Mouse (Mus musculus): Measurements from ENCODE around the gene Pfkp.

Gene Pfkp

GRCm38 (mm10) chr13:6636976-6637375, 11.6 kb downstream of the Pfkp start:
- in situ Hi-C loops (cut with MseI, MboI), result no loop called here

DNA sequence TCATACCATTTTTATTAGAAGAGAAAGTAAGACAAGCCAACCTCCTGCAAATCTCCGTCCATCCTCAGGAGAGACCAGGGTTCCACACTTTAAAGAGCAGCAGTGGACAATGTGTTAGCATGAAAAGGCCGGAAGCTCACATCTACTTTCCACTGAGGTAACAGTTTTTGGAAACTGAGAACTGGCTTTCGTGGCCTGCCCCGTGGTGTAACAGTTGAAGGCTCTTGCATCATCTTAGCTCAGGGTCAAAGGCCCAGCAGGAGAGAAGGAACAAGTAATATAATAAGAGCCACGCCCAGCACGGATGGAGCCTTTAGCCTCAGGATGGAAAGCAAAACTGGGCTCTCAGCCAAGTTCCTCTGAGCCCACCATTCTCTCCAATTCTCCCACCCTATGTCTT, 12.1 kb downstream of the Pfkp start:
- in situ Hi-C loops (cut with MseI, MboI), result no loop called here

DNA sequence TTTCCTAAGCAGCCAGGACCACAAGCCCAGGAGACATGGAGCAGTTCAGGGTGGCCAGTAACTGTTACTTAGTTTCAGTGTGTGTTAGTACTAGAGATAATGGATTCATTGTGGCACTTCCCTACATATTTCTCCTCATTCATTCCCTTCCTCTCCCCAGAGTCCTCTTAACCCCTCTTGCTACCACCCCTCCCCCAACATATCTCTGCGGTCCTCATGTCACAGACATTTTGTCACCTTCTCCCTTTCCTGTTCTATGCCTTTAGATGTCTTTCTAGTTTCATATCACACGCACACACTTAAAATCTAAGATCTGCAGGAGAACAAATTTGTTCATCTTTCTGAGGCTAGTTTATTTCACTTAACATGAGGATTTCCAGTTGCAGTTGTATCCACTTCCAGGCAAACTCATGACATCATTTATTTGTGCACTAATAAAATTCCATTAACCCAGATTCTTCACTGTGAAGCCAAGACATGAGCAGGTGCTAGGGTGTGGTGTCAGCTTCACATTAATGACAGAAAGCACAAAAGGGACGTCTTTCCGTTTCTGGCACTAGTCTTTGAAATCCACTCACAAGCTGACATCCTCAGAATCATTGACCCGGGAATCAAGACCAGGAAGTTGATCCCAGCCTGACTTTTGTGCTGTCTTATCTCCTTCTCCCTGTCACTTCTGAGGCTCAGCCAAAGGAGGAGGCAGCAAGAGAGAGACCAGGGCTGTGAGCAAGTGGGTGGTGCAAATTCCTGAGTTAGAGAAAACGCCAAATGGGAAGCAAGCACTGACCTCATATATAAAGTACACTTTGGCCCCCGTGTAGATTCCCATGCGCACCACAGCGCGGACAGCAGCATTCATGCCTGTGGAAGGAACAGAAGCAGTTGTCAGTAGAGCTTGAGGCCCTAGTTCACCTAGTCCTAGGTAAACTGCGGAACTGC, 13.2 kb downstream of the Pfkp start:
- in situ Hi-C loops (cut with MseI, MboI), result no loop called here

- in situ Hi-C loops (cut with MseI, MboI), result no loop called here
These were observed 14.5 kb downstream of the Pfkp start for GRCm38 (mm10) chr13:6634063-6634462.

DNA sequence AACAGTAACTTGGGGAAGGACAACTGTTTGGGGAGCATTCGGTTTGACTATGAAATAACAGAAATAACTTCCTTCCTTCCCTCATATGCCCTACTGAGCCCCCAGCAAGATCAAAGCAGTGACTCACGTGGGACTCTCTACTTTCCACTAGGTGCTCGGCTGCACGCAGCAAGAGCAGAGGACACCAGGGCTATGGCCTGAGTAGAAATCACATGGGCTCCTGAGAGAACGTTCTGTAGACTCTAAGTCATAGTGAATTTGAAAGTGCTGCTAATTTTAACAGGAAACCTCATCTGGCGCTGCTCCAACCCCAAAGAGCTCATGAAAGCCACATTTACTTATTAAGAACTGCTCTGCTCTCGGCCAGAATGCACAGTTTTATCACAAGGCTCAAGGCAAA, 15.1 kb downstream of the Pfkp start:
- in situ Hi-C loops (cut with MseI, MboI), result no loop called here

DNA sequence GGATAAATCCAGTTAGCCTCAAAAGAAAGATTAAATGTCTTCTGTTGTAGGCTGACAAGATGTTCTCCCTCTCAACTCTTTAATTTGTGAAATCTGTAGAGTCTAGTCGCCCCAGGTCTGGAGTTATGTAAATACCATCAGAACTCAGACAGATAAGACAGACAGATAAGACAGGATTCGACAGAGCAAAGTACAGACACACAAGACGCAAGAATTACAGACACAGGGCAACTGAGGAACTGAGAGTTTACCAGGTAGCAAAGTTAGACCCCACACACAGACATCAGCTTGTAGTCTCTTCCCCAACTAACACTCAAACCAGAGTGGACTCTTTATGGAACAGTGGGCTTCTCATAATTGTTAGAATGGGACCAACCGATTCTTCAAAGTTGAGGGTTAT, 15.6 kb downstream of the Pfkp start:
- in situ Hi-C loops (cut with MseI, MboI), result no loop called here

DNA sequence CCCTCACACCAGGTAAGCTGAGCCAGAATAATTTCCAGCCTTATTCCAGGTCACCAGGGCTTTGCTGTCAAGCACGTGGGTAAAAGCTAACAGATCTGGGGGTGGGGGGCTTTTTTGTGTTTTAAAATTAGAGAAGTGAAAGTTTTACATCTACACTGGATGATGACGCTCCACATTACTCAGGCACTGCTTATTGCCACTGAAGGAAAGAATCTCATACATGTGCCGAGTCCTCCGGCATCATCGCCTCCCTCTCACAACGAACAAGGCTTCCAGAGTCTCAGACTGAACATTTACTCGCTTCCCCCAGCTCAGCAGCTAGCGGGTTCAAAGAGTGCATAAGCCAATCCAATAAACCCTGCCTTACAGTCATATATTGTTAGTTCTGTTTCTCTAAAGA, 16.1 kb downstream of the Pfkp start:
- in situ Hi-C loops (cut with MseI, MboI), result no loop called here

GRCm38 (mm10) chr13:6631772-6632510, 16.6 kb downstream of the Pfkp start:
- in situ Hi-C loops (cut with MseI, MboI), result no loop called here

GRCm38 (mm10) chr13:6630660-6631059, 17.9 kb downstream of the Pfkp start:
- in situ Hi-C loops (cut with MseI, MboI), result no loop called here

GRCm38 (mm10) chr13:6629927-6630326, 18.6 kb downstream of the Pfkp start:
- in situ Hi-C loops (cut with MseI, MboI), result no loop called here

GRCm38 (mm10) chr13:6628998-6629764, 19.4 kb downstream of the Pfkp start:
- in situ Hi-C loops (cut with MseI, MboI), result no loop called here

- in situ Hi-C loops (cut with MseI, MboI), result no loop called here
These were observed 20.3 kb downstream of the Pfkp start for GRCm38 (mm10) chr13:6628261-6628660.

- in situ Hi-C loops (cut with MseI, MboI), result no loop called here
These were observed 21.2 kb downstream of the Pfkp start for GRCm38 (mm10) chr13:6627352-6627751.

DNA sequence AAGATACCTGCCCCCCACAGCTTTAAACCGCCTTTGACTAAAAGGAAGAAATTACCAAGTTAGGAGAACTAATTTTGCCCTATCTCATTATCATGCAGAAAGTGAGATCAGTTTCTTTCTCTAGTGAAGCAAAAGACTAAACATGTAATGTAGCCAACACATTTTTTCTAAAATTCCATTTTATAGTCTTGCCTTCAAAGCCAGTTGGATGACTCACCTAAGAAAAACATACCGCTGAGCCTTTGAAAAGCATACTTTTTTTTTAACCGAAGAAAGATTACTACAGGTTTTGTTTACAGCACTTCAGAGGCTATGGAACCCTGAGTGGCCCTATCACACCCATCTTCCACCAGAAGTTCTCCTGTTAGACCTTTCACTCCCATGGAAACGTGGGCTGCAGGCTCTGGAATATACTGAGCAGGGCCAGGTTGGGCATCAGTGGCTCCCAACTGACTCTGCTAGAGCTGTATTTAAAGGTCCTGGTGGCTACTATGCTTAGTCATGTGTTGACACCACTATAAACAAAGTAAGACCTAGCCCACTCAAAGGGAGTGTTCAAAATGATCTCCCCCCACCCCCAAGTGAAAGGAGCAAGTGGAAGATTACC, 22.0 kb downstream of the Pfkp start:
- in situ Hi-C loops (cut with MseI, MboI), result no loop called here

GRCm38 (mm10) chr13:6625942-6626341, 22.6 kb downstream of the Pfkp start:
- in situ Hi-C loops (cut with MseI, MboI), result no loop called here

DNA sequence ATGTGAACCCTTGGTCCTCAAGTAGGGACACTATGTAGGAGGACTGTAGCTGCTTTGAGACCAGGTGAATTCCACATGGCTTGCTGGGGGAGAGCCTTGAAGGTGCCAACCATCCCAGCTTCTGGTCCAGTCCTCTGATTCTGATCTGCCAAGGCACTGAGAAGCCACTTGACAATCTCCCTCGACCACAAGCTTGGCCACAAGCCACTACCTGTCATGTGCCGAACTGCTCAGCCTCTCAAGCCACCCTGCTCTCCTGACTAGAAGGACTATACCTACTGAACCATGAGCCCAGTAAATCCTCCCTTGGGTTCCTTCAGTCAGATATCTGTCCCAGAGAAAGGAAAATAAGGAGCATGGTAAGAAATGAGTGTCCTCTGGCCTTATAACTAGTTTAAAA, 24.0 kb downstream of the Pfkp start:
- in situ Hi-C loops (cut with MseI, MboI), result no loop called here

- in situ Hi-C loops (cut with MseI, MboI), result no loop called here
These were observed 24.5 kb downstream of the Pfkp start for GRCm38 (mm10) chr13:6624121-6624520.

GRCm38 (mm10) chr13:6621831-6622230, 26.7 kb downstream of the Pfkp start:
- in situ Hi-C loops (cut with MseI, MboI), result no loop called here

DNA sequence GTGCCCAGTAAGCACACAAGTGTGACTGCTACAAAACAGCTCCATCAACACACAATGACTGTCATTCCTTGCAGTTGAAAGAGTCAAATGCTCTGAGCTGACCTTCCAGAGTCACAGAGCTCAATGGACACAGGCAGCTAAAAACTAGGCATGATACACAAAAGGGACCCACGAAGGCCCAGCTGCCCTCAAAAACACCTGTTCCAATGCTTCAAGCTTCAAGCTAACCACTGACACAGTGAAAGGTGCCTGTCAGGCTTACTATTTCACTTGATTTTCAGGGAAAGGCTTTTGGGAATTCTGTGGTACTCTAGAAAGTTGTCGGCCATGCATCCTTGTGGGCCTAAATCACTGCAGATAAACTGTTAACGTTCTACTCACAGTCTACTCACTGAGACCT, 28.3 kb downstream of the Pfkp start:
- in situ Hi-C loops (cut with MseI, MboI), result no loop called here

- in situ Hi-C loops (cut with MseI, MboI), result no loop called here
These were observed 29.9 kb downstream of the Pfkp start for GRCm38 (mm10) chr13:6618711-6619110.

DNA sequence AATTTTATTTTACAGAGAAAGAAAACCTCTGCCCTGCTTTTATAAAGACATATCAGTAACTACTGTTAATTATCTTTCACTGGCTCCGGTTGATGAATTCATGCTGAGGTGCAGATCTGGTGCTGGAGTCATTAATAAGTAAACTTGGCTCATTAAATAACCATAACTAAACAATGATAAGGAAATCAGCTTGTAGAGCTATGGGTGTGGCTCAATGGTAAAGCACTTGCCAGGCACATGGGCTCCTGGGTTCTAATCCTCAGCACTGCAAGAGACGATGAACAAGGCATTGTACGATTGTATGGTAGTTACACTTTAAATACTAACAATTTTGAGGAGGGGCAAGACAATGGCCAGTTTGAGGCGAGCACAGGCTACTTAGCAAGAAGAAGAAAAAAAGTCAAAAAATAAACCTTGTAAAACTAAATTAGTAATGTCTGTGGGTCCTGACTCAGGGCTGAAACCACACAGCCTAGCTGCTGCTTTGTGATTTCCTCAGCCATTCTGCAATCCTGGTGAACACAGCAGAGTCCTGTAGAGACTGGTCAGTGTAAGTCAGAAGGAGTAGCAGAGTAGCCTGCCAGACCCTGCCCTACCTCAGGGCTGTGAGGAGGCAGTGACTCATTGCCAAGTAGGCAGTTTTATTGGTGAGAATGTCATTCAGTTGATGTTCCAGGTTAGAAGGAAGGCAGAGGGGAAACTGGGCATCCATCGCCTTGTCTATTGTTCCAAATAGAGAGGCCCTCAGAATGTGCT, 34.7 kb downstream of the Pfkp start:
- in situ Hi-C loops (cut with MseI, MboI), result no loop called here

Data from mouse trophoblast stem cell (cell line).